Mouse (Mus musculus) naive thymus-derived CD4-positive, alpha-beta T cell, adult 2 months (primary cell): ENCODE measurements around the gene Nhlrc4.

Experiments used
- DNase-seq: peaks from one replicate; pipeline ENCODE4 v3.0.0-alpha.2; 2011; ENCODE audit warnings: low read depth

Nhlrc4 gene

DNA sequence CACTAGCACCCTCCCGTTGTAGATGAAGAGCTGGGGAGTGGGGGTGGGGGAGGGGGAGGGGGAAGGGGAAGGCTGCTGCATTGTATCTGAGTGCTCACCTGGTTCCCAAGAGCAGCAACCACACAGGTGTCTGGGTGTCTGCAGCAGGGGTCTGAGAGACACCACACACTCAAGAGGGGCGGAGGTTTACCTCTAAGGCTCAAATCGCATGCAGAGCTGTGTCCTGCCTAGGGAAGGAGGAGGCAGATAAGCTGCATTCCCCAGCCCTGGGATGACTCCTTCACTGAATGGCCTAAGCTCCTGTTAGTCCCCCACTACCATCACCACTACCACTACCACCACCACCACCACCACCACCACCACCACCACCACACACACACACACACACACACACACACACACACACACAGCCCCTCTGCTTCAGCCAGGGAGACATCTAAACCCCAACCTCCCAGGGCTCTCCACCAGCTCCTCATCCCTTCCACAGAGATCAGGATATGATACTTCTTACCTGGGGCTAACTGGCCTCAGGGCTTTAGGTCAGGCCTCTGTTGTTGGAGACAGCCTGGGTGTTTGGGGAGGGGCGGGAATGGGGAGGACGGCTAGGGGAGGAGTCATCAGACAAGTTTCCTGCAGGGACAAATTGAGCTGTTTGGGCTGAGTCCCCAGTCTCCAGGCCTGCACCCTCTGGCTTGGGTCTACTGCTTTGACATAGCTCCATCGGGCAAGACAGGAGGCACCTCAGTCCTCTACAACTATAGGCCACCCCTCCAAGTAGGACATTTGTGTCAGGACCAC is at the start of gene Nhlrc4, which contains the start of gene Pigq:
TSS of gene Nhlrc4 (minus strand) at position 596 of the 798 bp plus-strand sequence.
TSS of gene Pigq (minus strand) at position 571 of the 798 bp plus-strand sequence.
- no peak for DNase-seq

- DNase-seq: no peak
These were observed 48.7 kb upstream of the Nhlrc4 start for GRCm38 (mm10) chr17:25993489-25993888.

- no peak for DNase-seq
These were observed 47.5 kb upstream of the Nhlrc4 start for GRCm38 (mm10) chr17:25992274-25992673.

DNA sequence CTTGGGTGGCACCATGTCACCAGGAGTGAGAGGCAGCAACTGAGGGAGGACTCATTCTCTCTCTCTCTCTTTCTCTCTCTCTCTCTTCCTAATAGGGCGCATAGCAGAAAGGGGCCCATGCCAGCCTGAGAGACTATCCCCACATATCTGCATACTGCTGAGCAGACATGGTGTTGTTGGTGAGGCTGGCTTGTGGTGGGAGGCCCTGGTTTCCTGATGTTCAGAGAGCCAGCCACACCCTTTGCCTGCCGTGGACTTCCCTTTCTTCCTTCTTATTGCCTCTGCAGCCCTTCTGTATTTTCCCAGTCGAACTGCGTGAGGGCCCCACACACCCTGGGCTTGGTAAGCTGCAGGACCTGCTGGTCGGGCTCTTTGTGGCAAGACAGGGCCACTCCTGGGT is 45.6 kb upstream of the Nhlrc4 start:
- DNase-seq: no peak

DNA sequence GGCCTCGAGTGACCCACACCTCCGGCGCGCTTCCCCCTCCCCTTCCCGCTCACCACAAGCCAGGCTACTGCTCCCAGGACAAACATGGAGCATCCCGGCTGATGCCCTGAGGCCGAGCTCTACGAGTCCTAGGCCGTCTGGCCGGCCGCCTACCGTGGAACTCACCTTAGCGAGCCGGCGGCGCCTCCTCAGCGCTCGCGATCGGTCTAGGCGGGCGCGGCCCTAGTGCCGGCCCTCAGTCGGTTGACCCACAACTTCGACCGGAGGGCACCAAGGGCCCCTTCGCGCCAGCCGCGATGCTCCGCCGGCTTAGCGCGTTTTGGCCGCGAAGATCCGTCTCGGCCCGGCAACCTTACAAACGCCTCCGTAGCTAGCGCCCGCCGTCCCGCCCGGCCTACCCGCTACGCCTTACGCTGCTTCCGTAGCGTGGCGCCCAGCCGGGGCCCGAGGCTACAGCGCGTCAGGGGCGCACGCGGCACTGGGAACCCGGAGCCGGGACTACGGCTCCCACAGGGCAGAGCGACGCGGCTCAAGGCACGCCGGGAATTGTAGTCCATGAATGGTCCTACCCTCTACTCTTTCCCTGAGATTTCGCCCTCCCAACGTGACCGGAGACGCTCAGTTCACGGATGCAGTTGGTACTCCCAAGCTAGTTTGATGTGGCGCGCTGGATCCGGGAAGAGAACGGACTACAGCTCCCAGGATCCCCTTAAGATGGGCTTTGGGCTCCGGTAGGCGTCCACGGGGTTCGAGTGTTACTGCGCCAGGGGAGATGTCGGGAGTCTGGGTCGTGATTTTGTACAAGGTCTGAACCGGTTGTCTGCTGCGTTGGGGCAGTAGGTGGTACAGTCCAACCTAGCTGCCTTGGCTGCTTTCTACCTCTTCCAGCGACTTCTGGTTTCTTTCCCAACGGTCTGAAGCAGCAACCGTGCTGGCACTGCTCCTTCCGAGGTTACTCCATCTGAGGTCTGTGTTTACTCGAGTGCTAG is 40.8 kb upstream of the Nhlrc4 start, which contains the start of gene Capn15:
TSS of gene Capn15 (minus strand) at position 491 of the 989 bp plus-strand sequence.
- peak; percentile 92 for DNase-seq

GRCm38 (mm10) chr17:25984556-25985305 is 40.0 kb upstream of the Nhlrc4 start:
- peak; percentile 23 for DNase-seq

DNA sequence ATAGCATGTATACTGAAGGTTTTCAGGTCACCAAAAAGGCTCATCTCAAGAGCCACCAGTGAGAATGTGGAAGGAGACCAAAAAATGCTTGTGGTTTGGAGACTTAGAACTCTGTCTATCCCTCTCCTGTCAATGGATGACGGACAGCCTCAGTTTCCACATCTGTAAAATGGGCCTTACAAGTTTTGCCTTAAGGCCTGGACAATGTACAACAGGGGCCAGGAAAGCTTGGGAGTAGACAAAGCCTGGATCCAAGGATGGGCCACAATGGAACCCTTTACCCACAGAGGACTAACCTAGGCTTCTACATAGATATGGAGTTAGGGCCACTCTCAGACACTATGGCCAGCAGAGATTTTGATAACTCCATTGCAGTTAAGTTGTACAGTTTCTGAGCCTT is 39.3 kb upstream of the Nhlrc4 start:
- DNase-seq: no peak

DNA sequence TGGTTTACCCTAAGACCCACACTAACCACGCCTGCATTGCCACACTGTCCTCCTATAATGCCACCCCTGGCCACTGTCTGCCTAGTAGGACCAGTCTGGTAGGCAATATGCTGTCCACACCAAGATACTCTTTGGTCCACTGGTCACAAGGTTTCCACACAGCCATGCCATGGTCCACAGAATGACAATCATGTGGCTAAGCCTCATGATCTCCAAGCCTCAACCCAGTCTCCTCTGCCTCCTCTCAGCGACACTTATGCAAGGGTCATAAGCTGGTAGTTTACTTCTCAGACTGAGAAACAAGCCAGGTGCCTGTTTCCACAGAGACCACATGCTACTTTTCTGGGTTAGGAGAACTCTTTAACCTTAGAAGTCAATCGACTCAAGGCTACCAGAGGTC is 38.2 kb upstream of the Nhlrc4 start:
- DNase-seq: no peak

GRCm38 (mm10) chr17:25980854-25981253 is 36.1 kb upstream of the Nhlrc4 start:
- DNase-seq: no peak

GRCm38 (mm10) chr17:25979829-25980738 is 35.3 kb upstream of the Nhlrc4 start:
- no peak for DNase-seq

- peak; percentile 25 for DNase-seq
These were observed 26.4 kb upstream of the Nhlrc4 start for GRCm38 (mm10) chr17:25970954-25971707.

DNA sequence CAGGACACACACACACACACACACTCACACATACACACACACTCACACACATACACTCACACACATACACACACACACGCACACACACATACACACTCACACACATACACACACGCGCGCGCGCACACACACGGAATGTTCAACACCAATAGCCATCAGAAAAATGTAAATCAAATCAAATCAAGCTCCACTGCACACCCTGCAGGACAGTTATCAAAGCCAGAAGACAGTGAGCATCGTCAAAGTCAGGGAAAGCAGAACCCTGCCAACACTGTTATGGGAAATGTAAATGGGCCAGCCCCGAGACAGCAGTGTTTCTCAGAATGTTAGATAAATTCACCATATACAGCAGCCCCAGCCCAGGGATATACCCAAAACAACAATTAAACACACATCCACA is 25.7 kb upstream of the Nhlrc4 start:
- peak; percentile 24 for DNase-seq

DNA sequence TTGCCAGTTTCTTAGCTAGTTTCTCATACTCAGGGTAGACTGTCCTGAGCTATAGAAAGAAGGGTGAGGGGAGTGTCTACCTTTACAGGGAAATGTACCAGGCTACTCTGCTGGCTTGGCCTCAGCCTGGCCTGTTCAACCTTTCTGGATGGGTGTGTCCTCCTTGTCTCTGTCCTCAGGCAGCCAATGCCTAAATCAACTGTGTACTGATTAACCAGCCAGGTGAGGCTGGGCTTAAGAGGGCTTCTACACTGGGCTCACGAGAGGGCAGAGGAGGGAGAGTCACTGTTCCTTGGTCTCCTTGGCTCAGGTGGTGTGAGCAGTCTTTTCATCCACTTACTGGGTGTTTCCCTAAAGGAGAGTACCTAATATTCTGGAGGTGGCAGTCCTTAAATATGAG is 23.4 kb upstream of the Nhlrc4 start:
- no peak for DNase-seq

- no peak for DNase-seq
These were observed 22.9 kb upstream of the Nhlrc4 start for GRCm38 (mm10) chr17:25967652-25968051.

GRCm38 (mm10) chr17:25964271-25964670 is 19.5 kb upstream of the Nhlrc4 start:
- DNase-seq: no peak

DNA sequence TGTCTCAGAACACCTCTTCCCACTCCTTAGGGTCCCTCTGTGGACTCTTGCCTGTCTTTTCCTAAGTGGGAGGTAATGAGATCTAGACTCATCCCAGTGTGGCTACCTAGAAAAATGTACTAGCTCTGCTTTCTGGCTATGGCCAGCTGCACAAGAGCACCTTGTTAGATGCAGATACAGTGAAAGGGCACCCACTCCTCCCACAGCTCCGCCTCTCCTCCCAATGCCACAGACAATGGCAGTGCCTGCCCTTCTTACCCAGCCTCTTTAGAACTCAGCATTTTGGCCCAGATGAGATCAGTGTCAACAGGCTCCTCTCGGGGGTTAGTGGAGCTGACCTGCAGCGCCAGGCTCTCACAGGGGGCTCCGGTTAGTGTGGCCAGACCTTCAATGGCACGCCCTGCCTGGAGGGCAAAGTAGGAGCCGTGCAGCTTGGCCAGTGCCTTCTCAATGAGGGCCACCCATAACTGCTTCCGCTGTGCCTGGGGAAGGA is 17.7 kb upstream of the Nhlrc4 start:
- DNase-seq: no peak

DNA sequence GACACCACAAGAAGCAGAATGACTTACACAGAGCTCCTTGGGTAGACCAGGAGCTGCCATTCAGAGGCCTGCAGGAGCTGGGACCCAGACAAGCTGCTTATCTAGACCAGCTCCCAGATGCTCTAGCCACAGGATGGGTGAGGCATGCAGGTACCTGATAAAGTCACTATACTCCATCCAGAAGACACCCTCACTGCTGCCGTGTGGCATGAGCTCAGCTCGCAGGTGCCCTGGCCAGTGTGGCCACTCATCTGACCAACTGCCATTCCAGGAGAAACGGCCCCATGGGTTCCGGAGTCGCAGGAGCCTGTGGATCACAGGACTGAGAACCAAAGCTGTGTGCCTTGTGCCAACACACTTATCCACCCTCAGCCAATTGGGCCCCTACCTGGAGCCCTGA is 16.8 kb upstream of the Nhlrc4 start:
- no peak for DNase-seq

DNA sequence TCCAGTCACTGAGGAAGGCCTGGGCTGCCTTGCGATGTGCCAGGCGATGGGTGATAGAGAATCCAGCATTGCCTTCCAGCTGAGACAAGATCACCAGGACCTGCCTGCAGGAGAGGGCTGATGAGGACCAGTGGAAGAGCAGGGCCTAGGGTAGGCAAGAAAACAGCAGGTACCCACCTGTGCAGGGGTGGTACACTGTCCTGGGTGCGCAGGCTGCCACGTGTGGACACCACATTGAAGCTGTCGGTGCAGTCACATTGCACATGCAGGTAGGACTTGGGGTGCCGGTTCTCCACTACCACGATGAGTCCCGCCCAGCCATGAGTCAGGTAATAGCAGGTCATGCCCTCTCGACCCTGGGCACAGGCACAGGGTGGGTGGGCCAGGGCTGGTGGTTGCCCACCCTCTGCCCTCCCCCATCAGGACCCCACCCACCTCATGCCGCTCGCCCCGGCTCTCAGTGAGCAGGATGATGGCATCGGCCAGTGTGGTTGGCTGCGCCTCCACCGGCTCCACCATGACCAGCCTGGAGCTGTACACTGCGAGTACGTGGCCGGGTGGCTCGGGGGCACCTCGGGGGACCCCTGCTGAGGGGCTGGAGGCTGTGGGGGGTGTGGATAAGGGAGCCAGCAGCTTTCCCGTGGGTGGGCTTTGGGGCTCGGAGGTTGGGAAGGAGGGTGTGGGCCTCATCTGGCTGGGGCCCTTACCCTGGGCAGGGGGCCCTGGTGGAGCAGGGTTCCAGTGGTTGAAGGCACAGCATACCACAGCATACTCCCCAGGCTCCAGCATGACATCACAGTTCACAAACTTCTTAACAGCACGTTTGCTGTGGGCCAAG is 15.1 kb upstream of the Nhlrc4 start:
- DNase-seq: no peak
